Mouse (Mus musculus): ENCODE data around the gene Smad1. TPM values are rescaled to one million over a fixed set of nuclear protein-coding genes. Genes with fewer than 3 reads are reported as not detected.
"Not testable (repeated sequence)": the region's sequence is repeated elsewhere in the genome, so short reads cannot be mapped to it uniquely, and the experiment has no call there.

The Smad1 gene
- polyA plus RNA-seq (2016; fragmentation: Nextera tagmentation; extraction: Ambion mirVana), result 63.7 and 63.8 TPM in 2 replicates

DNA sequence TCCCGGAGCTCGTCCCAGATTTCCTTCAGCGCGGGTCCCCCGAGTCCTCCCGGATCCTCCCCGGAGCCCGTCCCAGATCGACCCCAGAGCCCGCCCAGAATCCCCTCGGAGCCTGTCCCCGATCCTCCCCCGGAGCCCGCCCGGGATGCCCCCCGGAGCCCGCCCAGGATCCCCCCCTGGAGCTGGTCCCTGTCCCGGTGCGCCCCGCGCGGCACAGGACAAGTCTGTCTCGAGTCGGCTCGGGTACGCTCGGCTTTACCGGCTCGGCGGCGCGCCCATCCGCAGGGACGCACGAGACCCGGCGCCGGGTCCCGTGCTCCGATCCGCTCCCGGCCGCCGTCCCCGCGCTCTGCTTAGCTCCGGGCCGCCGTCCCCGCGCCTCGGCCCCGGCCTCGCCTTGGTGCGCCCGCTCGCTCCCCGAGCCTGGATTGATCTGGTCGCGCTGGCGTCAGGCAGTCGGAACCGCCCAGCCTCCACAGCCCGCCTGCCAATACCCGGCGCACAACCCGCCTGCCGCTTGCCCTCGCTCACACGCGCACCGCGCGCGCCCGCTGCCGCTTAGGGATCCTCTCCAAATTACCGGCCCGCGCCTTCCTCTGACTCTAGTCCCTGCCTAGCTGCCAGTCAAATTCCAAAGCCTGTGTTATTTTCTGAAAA lies at the start of gene Smad1:
Gene Smad1, minus strand, starts transcription at position 525 of the 657 bp plus-strand sequence.
- H3K4me3 ChIP-seq (replicated peaks), result peak within 1 kb of the TSS; percentile 85
- H3K4me1 ChIP-seq, result peaks cover 30% of the 10 kb centered on the region
- peak within 1 kb of the TSS; percentile 99 for H3K9ac ChIP-seq
- peak; percentile 93 for ATAC-seq (ENCODE audit: low FRiP score)
- H3K27me3 ChIP-seq, result no peaks in the 10 kb centered on the region
- no peaks in the 10 kb centered on the region for H3K9me3 ChIP-seq
- no peaks in the 10 kb centered on the region for H3K36me3 ChIP-seq (replicated peaks)
- peak within 1 kb of the TSS; percentile 70 for H3K4me2 ChIP-seq
- WGBS, result under 1% methylated on average over 31 of the region's 80 CpGs
- H3K27ac ChIP-seq, result peak within 1 kb of the TSS; percentile 98

DNA sequence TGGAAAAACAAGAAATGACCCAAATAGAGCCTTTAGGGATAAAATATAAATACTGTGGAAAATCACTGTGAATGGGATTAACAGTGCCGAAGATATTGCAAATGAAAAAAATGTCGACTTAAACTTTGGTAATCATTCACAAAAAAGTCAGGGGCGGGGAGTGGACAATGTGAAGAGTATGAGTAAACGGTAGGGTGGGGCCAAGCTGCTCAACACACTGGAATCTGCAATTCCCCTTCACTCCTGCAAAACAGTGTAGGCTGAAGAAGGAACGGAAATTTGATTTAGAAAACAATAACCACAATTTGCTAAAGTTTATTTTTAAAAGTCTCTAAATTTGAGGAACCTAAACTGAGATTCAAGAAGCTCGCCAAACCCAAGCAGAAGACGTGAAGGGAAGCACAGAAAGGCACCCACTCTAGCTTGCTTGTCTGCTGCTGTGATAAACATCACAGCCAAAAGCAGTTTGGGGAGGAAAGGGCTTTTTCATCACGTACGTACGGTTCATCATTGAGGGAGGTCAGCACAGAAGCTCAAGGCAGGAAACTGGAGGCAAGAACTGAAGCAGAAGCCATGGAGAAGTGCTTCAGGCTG lies 48.0 kb upstream of the Smad1 start:
- no peak overlapping the region for H3K4me2 ChIP-seq
- no peaks in the 10 kb centered on the region for H3K27me3 ChIP-seq
- H3K27ac ChIP-seq, result no peak overlapping the region
- no peak overlapping the region for H3K9ac ChIP-seq
- H3K9me3 ChIP-seq, result no peaks in the 10 kb centered on the region
- no peak overlapping the region for H3K4me3 ChIP-seq (replicated peaks)
- ATAC-seq (ENCODE audit: low FRiP score), result no peak
- 88% methylated on average over 10 of the region's 10 CpGs for WGBS
- no peaks in the 10 kb centered on the region for H3K4me1 ChIP-seq
- H3K36me3 ChIP-seq (replicated peaks), result no peaks in the 10 kb centered on the region

DNA sequence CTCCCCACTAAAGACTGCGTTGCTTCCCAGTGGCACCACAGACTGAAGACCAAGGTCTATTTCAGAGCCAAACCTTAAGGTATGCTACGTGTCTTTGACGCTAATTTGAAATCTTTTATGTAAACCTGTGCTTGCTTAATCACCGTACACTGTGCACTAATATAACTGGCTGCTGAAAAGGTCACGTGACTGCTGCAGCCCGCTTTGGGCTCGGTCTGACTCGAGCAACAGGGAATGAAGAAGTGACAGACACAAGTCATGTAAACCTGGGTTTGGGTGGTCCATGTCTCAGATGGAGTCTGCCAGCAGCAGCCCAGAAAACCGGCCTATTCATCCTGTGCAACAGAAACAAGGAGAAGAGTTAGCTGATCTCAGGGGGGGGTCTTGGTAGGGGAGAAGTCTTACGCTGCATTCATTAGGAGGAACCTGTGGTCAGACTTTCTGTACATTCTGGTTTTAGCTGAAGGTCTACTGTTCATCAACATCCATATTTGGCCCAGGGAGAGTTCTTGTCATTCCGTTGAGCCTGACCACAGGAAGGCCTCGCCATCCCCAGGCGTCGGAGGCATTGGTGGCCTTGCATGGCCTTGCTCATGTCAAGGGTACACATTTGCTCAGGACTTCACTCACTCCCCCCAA lies 44.3 kb upstream of the Smad1 start:
- H3K9me3 ChIP-seq, result no peaks in the 10 kb centered on the region
- H3K4me2 ChIP-seq, result no peak overlapping the region
- ATAC-seq (ENCODE audit: low FRiP score), result no peak
- no peaks in the 10 kb centered on the region for H3K36me3 ChIP-seq (replicated peaks)
- no peaks in the 10 kb centered on the region for H3K4me1 ChIP-seq
- no peak overlapping the region for H3K4me3 ChIP-seq (replicated peaks)
- H3K27ac ChIP-seq, result no peak overlapping the region
- H3K9ac ChIP-seq, result no peak overlapping the region
- 86% methylated on average over 14 of the region's 14 CpGs for WGBS
- H3K27me3 ChIP-seq, result no peaks in the 10 kb centered on the region

DNA sequence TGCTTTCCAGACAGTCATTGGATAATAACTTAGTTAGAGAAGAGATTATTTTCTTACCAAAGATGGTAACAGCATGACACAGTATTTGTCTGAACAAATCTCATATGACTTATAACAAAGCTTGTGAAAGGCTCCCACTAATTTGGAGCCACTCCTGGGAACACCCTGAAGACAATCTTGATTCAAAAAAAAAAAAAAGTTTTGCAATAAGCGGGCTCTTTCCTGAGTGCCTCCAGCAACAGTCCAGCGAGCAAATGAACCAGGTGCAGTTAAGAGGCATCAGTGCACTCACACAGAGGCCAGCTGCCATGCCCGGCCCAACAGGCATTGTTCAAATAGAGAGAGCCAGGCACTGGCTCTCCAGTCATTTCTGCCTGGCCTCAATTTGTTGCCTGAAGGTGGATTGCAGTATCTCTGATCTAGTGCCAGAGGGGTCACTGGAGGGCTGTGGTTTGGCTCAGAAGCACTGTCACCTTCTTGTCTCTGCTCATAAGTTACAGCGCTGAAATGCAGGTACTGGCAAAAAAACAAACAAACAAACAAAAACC lies 34.7 kb upstream of the Smad1 start:
- H3K4me2 ChIP-seq, result no peak overlapping the region

DNA sequence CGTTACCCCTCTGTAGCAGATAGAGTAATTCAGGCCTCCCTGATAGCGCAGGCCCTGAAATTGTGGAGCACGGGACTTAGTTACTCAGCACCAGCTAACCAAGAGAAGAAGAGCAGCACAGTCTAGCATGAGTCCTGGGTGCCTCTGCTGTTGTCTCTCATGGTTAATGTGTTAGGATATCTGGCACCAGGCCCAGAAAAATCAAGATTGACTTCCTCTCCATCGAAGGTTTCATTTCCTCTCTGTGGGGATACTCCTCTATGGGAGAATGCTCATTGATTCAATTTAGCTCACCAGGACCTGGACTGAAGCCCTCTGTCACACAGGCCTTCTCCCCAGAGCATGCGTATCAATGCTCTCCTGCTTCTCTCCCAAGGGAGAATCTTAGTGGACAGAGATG lies 15.6 kb upstream of the Smad1 start:
- no peak overlapping the region for H3K4me2 ChIP-seq
- no peak for ATAC-seq (ENCODE audit: low FRiP score)
- H3K27me3 ChIP-seq, result no peaks in the 10 kb centered on the region
- no peaks in the 10 kb centered on the region for H3K4me1 ChIP-seq
- H3K9me3 ChIP-seq, result no peaks in the 10 kb centered on the region
- H3K9ac ChIP-seq, result no peak overlapping the region
- no peak overlapping the region for H3K4me3 ChIP-seq (replicated peaks)
- H3K27ac ChIP-seq, result no peak overlapping the region
- no peaks in the 10 kb centered on the region for H3K36me3 ChIP-seq (replicated peaks)
- WGBS, result 91% methylated on average over 5 of the region's 5 CpGs

More for the DNA sequence above, 34.7 kb upstream of the Smad1 start:
- Histone ChIP-seq H3K27ac (no peak overlapping the region), H3K4me1 (peaks cover 5% of the 10 kb centered on the region; the same call in 1 of the 2 replicates), H3K9ac (no peak overlapping the region), H3K4me3 (replicated peaks) (no peak overlapping the region), H3K36me3 (replicated peaks) (no peaks in the 10 kb centered on the region), H3K9me3 (no peaks in the 10 kb centered on the region), H3K27me3 (no peaks in the 10 kb centered on the region)
- no peak for ATAC-seq (ENCODE audit: low FRiP score)
- 47% methylated on average over 4 of the region's 4 CpGs for WGBS

DNA sequence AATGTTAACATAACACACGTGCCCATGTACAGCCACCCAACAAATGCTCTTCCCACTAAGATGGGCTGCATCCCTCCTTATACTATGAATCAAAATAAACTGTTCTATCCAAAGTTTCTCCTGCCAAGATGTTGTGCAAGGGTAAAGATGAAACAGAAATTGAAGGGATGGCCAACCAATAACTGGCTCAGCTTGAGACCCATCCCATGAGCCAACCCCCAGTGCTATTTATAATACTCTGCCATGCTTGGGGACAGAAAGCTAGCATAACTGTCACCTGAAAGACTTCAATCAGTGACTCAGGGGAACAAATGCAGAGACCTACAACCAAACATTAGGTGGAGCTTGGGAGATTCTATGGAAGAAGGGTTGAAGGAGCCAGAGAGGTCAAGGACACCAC lies 11.2 kb upstream of the Smad1 start:
- no peaks in the 10 kb centered on the region for H3K4me1 ChIP-seq
- H3K4me3 ChIP-seq (replicated peaks), result no peak overlapping the region
- no peak overlapping the region for H3K9ac ChIP-seq
- H3K4me2 ChIP-seq, result no peak overlapping the region
- 82% methylated on average over 1 of the region's 1 CpGs for WGBS
- no peaks in the 10 kb centered on the region for H3K9me3 ChIP-seq
- H3K36me3 ChIP-seq (replicated peaks), result no peaks in the 10 kb centered on the region
- no peak for ATAC-seq (ENCODE audit: low FRiP score)
- H3K27me3 ChIP-seq, result no peaks in the 10 kb centered on the region
- H3K27ac ChIP-seq, result no peak overlapping the region

DNA sequence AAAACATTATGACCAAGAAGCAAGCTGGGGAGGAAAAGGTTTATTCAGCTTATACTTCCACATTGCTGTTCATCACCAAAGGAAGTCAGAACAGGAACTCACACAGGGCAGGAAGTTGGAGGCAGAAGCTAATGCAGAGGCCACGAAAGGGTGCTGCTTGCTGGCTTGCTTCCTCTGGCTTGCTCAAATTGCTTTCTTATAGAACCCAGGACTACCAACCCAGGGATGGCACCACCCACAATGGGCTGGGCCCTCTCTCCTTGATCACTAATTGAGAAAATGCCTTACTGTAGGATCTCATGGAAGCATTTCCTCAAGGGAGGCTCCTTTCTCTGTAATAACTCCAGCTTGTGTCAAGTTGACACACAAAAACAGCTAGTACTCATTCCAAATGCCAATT lies 8.0 kb upstream of the Smad1 start:
- H3K4me3 ChIP-seq (replicated peaks); H3K9me3 ChIP-seq; H3K9ac ChIP-seq; H3K4me1 ChIP-seq; H3K4me2 ChIP-seq; H3K27ac ChIP-seq; H3K27me3 ChIP-seq; H3K36me3 ChIP-seq (replicated peaks); ATAC-seq (ENCODE audit: low FRiP score): not testable (repeated sequence)
- 82% methylated on average over 1 of the region's 1 CpGs for WGBS

DNA sequence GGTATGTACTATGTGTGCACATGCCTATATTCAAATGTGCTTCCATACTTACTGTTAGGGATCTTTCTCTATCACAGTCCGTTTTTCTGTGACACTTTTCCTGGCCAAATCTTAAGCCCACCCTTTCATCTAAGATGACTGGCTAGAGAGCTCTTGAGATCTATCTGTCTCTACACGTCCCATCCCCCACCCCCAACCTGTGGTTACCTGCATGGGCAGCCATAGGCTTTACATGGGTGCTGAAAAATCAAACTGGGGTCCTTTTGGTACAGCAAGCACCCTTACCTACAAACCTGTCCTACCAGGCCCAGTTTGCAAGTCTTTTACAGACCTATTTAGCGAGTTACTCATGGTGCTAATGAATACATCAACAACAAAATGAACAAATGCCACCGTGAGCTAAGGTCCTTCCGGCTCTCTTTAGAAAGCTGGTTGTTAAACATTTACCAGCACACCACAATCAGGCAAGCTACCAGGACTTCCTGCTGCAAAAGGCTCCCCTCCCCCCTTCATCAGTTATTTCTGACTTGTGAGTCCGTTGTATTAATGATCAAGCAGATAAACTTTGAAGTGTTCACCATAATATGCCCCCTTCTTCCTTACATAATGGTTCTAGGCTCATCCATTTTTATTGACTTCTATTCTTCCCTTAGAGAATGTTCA lies 5.7 kb upstream of the Smad1 start:
- no peaks in the 10 kb centered on the region for H3K27me3 ChIP-seq
- no peak overlapping the region for H3K4me3 ChIP-seq (replicated peaks)
- H3K9me3 ChIP-seq, result no peaks in the 10 kb centered on the region
- H3K4me2 ChIP-seq, result no peak overlapping the region
- 80% methylated on average over 6 of the region's 6 CpGs for WGBS
- no peak overlapping the region for H3K9ac ChIP-seq
- no peak for ATAC-seq (ENCODE audit: low FRiP score)
- H3K27ac ChIP-seq, result no peak overlapping the region
- H3K4me1 ChIP-seq, result no peaks in the 10 kb centered on the region
- H3K36me3 ChIP-seq (replicated peaks), result no peaks in the 10 kb centered on the region

DNA sequence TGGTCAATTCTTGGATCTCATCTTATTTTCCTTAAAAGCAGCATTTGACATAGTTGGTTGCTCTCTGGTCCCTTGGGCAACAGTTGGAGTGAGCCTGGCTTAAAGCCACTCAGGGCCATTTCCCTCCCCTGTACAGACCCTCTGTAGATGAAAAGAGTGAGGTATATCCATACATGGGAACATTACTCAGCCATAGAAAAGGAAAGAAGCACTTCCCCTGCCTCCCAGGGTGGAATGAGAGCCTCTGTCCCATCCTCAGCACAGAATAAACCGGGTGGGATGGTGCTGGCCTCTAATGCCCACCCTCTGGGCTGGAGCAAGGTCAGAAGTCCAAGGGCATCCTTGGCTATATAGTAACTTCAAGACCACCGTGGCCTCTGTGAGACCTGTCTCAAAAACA lies 1.4 kb upstream of the Smad1 start:
- no peak overlapping the region for H3K9ac ChIP-seq
- H3K4me1 ChIP-seq, result peaks cover 25% of the 10 kb centered on the region
- no peaks in the 10 kb centered on the region for H3K27me3 ChIP-seq
- H3K4me3 ChIP-seq (replicated peaks), result no peak overlapping the region
- no peak overlapping the region for H3K27ac ChIP-seq
- ATAC-seq (ENCODE audit: low FRiP score), result no peak
- H3K36me3 ChIP-seq (replicated peaks), result no peaks in the 10 kb centered on the region
- no peaks in the 10 kb centered on the region for H3K9me3 ChIP-seq
- H3K4me2 ChIP-seq, result no peak overlapping the region
- WGBS, result 68% methylated on average over 2 of the region's 2 CpGs

DNA sequence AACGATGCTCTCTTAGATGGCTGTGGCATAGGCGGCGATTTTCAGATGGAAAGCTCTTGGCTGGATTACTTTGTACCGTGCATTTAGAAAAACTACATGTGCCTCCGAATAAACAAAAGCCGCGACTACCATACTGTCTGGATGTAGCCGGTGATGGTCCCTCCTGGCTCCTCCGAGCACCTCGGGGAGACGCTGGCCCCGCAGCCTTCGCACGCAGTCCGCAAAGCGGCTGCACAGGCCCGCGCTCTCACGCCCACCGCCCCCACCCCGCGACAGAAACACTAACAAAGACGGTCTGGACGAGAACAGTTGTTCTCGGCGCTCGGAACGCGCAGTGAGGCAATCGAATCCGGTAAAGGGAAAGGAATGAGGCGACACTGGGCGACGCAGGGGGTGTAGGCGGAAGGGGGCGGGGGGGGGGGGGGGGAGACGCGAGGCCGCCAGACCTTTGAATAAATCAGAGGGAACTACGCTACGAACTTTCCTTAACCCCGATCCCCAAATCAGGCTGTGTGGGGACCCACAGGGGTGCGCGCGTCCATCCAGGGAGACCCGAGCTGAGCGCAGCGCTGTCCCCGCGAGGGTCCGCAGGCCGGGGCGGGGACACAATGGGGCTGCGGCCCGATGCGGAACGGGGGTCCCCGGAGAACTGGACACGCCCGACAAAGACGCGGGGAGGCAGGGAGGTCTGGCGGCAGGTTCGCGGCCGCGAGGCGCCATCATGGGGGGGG lies 902 bp downstream of the Smad1 start:
- Histone ChIP-seq H3K36me3 (replicated peaks) (no peaks in the 10 kb centered on the region), H3K4me1 (peaks cover 37% of the 10 kb centered on the region), H3K4me3 (replicated peaks) (peak overlapping the region; percentile 85), H3K9me3 (no peaks in the 10 kb centered on the region), H3K27ac (peak overlapping the region; percentile 98), H3K4me2 (peak overlapping the region; percentile 70), H3K27me3 (no peaks in the 10 kb centered on the region), H3K9ac (peak overlapping the region; percentile 99)
- WGBS, result under 1% methylated on average over 53 of the region's 68 CpGs
- ATAC-seq (ENCODE audit: low FRiP score), result peak; percentile 72

DNA sequence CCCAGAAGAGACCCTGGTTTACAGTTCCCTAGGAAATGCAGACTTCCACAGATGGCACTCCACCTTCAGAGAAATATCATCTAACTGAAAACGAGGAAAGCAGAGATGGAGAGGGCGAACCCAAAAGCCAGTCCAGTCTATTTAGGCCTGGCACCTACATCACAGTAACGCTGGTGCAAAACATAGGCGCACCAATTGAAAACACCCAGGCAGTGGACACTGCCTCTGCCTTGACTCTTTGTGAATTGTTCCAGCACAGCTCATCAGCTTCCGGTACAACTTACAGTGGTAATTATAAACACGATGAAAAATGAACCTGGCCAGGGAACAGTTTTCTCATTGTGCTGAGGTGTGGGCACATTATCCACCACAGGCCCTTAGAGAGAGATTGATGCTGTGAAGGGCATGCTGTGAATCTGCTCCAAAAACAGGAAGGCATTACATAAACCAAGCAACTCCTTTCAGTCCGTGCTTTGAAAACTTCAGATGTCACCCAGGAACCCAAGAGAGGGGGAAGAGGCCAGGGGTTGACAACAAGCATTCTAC lies 1.5 kb downstream of the Smad1 start:
- peak overlapping the region; percentile 98 for H3K27ac ChIP-seq
- H3K36me3 ChIP-seq (replicated peaks), result no peaks in the 10 kb centered on the region

More for the DNA sequence above, 1.5 kb downstream of the Smad1 start:
- Histone ChIP-seq H3K27me3 (no peaks in the 10 kb centered on the region), H3K9me3 (no peaks in the 10 kb centered on the region), H3K9ac (peak overlapping the region; percentile 99), H3K4me3 (replicated peaks) (peak overlapping the region; percentile 85), H3K4me1 (peaks cover 42% of the 10 kb centered on the region), H3K4me2 (peak overlapping the region; percentile 70)
- peak; percentile 3; the same call in 1 of the 2 replicates for ATAC-seq (ENCODE audit: low FRiP score)
- 17% methylated on average over 7 of the region's 7 CpGs for WGBS

Data from forebrain, embryonic 12.5 days (tissue).